Mouse (Mus musculus): Measurements from ENCODE around the gene Spc25. TPM values are rescaled to one million over a fixed set of nuclear protein-coding genes. Genes with fewer than 3 reads are reported as not detected.
A peak's percentile ranks its signal among the peaks of the same experiment; 100 is the strongest.

Spc25 gene
- total RNA-seq (2014; rRNA removed) (5.1 and 8.7 TPM in 2 replicates), polyA plus RNA-seq (2015; fragmentation: Nextera tagmentation; extraction: Ambion mirVana) (11.2 and 12.9 TPM in 2 replicates)

GRCm38 (mm10) chr2:69205791-69206351, at the start of gene Spc25:
TSS of gene Spc25 (minus strand) at chr2:69206194.
- Histone ChIP-seq H3K27me3 (ENCODE audit: insufficient read depth, low read length) (no peaks in the 10 kb centered on the region), H3K27ac (ENCODE audit: low read depth, low read length) (no peak within 1 kb of the TSS), H3K4me1 (ENCODE audit: insufficient read depth, low read length) (no peaks in the 10 kb centered on the region), H3K4me3 (ENCODE audit: low read depth, low read length) (peak within 1 kb of the TSS; percentile 75), H3K9me3 (ENCODE audit: low read length) (no peaks in the 10 kb centered on the region), H3K4me2 (ENCODE audit: low read depth, low read length, poor library complexity, severe bottlenecking) (peak within 1 kb of the TSS; percentile 99), H3K9ac (replicated peaks; ENCODE audit: low read length, poor library complexity, severe bottlenecking) (peak within 1 kb of the TSS; percentile 59), H3K36me3 (ENCODE audit: insufficient read depth, low read length) (no peaks in the 10 kb centered on the region)
- peak; percentile 99 for ATAC-seq (ENCODE audit: low FRiP score)
- peak; percentile 13; the same call in 1 of the 2 replicates for TF ChIP-seq CTCF (IDR thresholded peaks at IDR 0.05)
- WGBS = under 1% methylated on average over 46 of the region's 46 CpGs
- peak; percentile 95 for DNase-seq (ENCODE audit: low spot score)

- no peak overlapping the region for H3K4me3 ChIP-seq (ENCODE audit: low read depth, low read length)
- ATAC-seq (ENCODE audit: low FRiP score) (no peak), DNase-seq (ENCODE audit: low spot score) (peak; percentile 16)
- H3K9ac ChIP-seq (replicated peaks; ENCODE audit: low read length, poor library complexity, severe bottlenecking) = no peak overlapping the region
- no peak for TF ChIP-seq CTCF (IDR thresholded peaks at IDR 0.05)
- H3K9me3 ChIP-seq (ENCODE audit: low read length) = no peaks in the 10 kb centered on the region
- WGBS = 59% methylated on average over 16 of the region's 16 CpGs
- H3K36me3 ChIP-seq (ENCODE audit: insufficient read depth, low read length) = no peaks in the 10 kb centered on the region
- H3K4me2 ChIP-seq (ENCODE audit: low read depth, low read length, poor library complexity, severe bottlenecking) = no peak overlapping the region
- no peaks in the 10 kb centered on the region for H3K4me1 ChIP-seq (ENCODE audit: insufficient read depth, low read length)
- no peaks in the 10 kb centered on the region for H3K27me3 ChIP-seq (ENCODE audit: insufficient read depth, low read length)
- H3K27ac ChIP-seq (ENCODE audit: low read depth, low read length) = no peak overlapping the region
Measured at GRCm38 (mm10) chr2:69248221-69248755, 42.3 kb upstream of the Spc25 start.

GRCm38 (mm10) chr2:69247081-69247480, 41.1 kb upstream of the Spc25 start:
- no peaks in the 10 kb centered on the region for H3K9me3 ChIP-seq (ENCODE audit: low read length)
- H3K4me2 ChIP-seq (ENCODE audit: low read depth, low read length, poor library complexity, severe bottlenecking) = no peak overlapping the region
- no peaks in the 10 kb centered on the region for H3K4me1 ChIP-seq (ENCODE audit: insufficient read depth, low read length)
- H3K27ac ChIP-seq (ENCODE audit: low read depth, low read length) = no peak overlapping the region
- no peak overlapping the region for H3K9ac ChIP-seq (replicated peaks; ENCODE audit: low read length, poor library complexity, severe bottlenecking)
- no peak for ATAC-seq (ENCODE audit: low FRiP score)
- WGBS = 94% methylated on average over 1 of the region's 1 CpGs
- no peak for TF ChIP-seq CTCF (IDR thresholded peaks at IDR 0.05)
- no peak overlapping the region for H3K4me3 ChIP-seq (ENCODE audit: low read depth, low read length)
- DNase-seq (ENCODE audit: low spot score) = no peak
- H3K36me3 ChIP-seq (ENCODE audit: insufficient read depth, low read length) = no peaks in the 10 kb centered on the region
- H3K27me3 ChIP-seq (ENCODE audit: insufficient read depth, low read length) = no peaks in the 10 kb centered on the region

- DNase-seq (ENCODE audit: low spot score) (peak; percentile 67), ATAC-seq (ENCODE audit: low FRiP score) (no peak)
- no peak for TF ChIP-seq CTCF (IDR thresholded peaks at IDR 0.05)
- WGBS = 25% methylated on average over 2 of the region's 2 CpGs
- Histone ChIP-seq H3K9me3 (ENCODE audit: low read length) (no peaks in the 10 kb centered on the region), H3K9ac (replicated peaks; ENCODE audit: low read length, poor library complexity, severe bottlenecking) (no peak overlapping the region), H3K36me3 (ENCODE audit: insufficient read depth, low read length) (no peaks in the 10 kb centered on the region), H3K4me2 (ENCODE audit: low read depth, low read length, poor library complexity, severe bottlenecking) (no peak overlapping the region), H3K27ac (ENCODE audit: low read depth, low read length) (no peak overlapping the region), H3K4me3 (ENCODE audit: low read depth, low read length) (no peak overlapping the region), H3K4me1 (ENCODE audit: insufficient read depth, low read length) (no peaks in the 10 kb centered on the region), H3K27me3 (ENCODE audit: insufficient read depth, low read length) (no peaks in the 10 kb centered on the region)
Measured at GRCm38 (mm10) chr2:69244924-69245323, 38.9 kb upstream of the Spc25 start.

GRCm38 (mm10) chr2:69239315-69239714, 33.3 kb upstream of the Spc25 start:
- no peak overlapping the region for H3K4me2 ChIP-seq (ENCODE audit: low read depth, low read length, poor library complexity, severe bottlenecking)
- no peak for DNase-seq (ENCODE audit: low spot score)

GRCm38 (mm10) chr2:69234976-69235678, 29.1 kb upstream of the Spc25 start:
- H3K9ac ChIP-seq (replicated peaks; ENCODE audit: low read length, poor library complexity, severe bottlenecking) = no peak overlapping the region
- H3K4me2 ChIP-seq (ENCODE audit: low read depth, low read length, poor library complexity, severe bottlenecking) = no peak overlapping the region
- 44% methylated on average over 5 of the region's 5 CpGs for WGBS
- H3K36me3 ChIP-seq (ENCODE audit: insufficient read depth, low read length) = no peaks in the 10 kb centered on the region
- TF ChIP-seq CTCF (IDR thresholded peaks at IDR 0.05) = no peak
- no peak overlapping the region for H3K4me3 ChIP-seq (ENCODE audit: low read depth, low read length)
- no peaks in the 10 kb centered on the region for H3K9me3 ChIP-seq (ENCODE audit: low read length)
- no peak for DNase-seq (ENCODE audit: low spot score)
- no peak for ATAC-seq (ENCODE audit: low FRiP score)
- H3K27me3 ChIP-seq (ENCODE audit: insufficient read depth, low read length) = no peaks in the 10 kb centered on the region
- H3K4me1 ChIP-seq (ENCODE audit: insufficient read depth, low read length) = no peaks in the 10 kb centered on the region
- no peak overlapping the region for H3K27ac ChIP-seq (ENCODE audit: low read depth, low read length)

More at GRCm38 (mm10) chr2:69239315-69239714, 33.3 kb upstream of the Spc25 start:
- H3K27ac ChIP-seq (ENCODE audit: low read depth, low read length) = no peak overlapping the region
- ATAC-seq (ENCODE audit: low FRiP score) = no peak
- no peaks in the 10 kb centered on the region for H3K27me3 ChIP-seq (ENCODE audit: insufficient read depth, low read length)
- H3K9ac ChIP-seq (replicated peaks; ENCODE audit: low read length, poor library complexity, severe bottlenecking) = no peak overlapping the region
- WGBS = 90% methylated on average over 9 of the region's 9 CpGs
- no peaks in the 10 kb centered on the region for H3K4me1 ChIP-seq (ENCODE audit: insufficient read depth, low read length)
- TF ChIP-seq CTCF (IDR thresholded peaks at IDR 0.05) = no peak
- H3K4me3 ChIP-seq (ENCODE audit: low read depth, low read length) = no peak overlapping the region
- H3K9me3 ChIP-seq (ENCODE audit: low read length) = no peaks in the 10 kb centered on the region
- H3K36me3 ChIP-seq (ENCODE audit: insufficient read depth, low read length) = no peaks in the 10 kb centered on the region

All from midbrain, postnatal 0 days (tissue).